Comparison of ENCODE assay signal across 19 mouse cellular contexts in the genomic region with DNA sequence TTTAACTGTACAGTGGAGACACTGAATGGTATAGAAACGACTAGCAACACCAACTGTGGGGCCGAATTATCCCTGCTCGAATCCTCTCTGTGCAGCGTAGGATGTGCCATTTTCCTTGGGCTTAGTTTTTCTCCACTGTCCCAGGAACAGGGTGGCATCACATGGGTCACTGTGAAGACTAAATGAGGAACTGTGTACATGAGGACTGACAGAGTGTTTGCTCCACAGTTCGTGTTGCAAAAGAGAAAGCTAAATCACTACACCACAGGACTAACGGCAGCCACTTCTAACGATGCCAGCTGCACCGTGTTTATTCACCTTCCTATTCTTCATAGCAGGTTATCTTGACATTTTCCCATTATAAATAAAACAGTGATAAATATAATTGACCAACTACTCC.
"Had no signal": no experiment of that assay in that cellular context is flagged by ENCODE, and none has a peak within 500 bp of the region (broad histone marks: within the 10 kb centered on the region; RNA-seq: fewer than 3 reads in every experiment).

No protein-coding gene starts in this region.

- H3K27me3 ChIP-seq: liver, embryonic 15.5 days; lung, embryonic 15.5 days; megakaryocyte, embryonic 14.5 days; midbrain, embryonic 13.5 days; midbrain, embryonic 15.5 days; neural tube, embryonic 12.5 days had no signal

- H3K9me3 ChIP-seq: liver, embryonic 15.5 days; lung, embryonic 15.5 days; midbrain, embryonic 13.5 days; midbrain, embryonic 15.5 days; neural tube, embryonic 12.5 days had no signal

- H3K9ac ChIP-seq: liver, embryonic 15.5 days; liver, postnatal 0 days; lung, embryonic 15.5 days; midbrain, embryonic 13.5 days; midbrain, embryonic 15.5 days; neural tube, embryonic 12.5 days had no signal

- H3K4me1 ChIP-seq: liver, embryonic 15.5 days; megakaryocyte, embryonic 14.5 days; midbrain, embryonic 15.5 days; neural tube, embryonic 12.5 days had no signal

- DNase-seq: liver, postnatal 0 days; lung, adult 2 months; lung, postnatal 14 days; lung, postnatal 36 days; right cerebral cortex, postnatal 14 days; right cerebral cortex, postnatal 4 days; spleen, adult 18-20 months; thymus, adult 2 months; thymus, postnatal 25 days; thymus, postnatal 4 days had no signal

- H3K4me3 ChIP-seq: liver, embryonic 15.5 days; lung, embryonic 15.5 days; megakaryocyte, embryonic 14.5 days; midbrain, embryonic 13.5 days; midbrain, embryonic 15.5 days; neural tube, embryonic 12.5 days had no signal

- ATAC-seq: liver, postnatal 0 days; lung, postnatal 0 days; midbrain, embryonic 13.5 days; midbrain, embryonic 15.5 days had no signal

- H3K27ac ChIP-seq: liver, embryonic 15.5 days; lung, embryonic 15.5 days; macrophage; midbrain, embryonic 13.5 days; midbrain, embryonic 15.5 days; neural tube, embryonic 12.5 days had no signal

- H3K36me3 ChIP-seq: liver, embryonic 15.5 days; lung, embryonic 15.5 days; midbrain, embryonic 13.5 days; midbrain, embryonic 15.5 days; neural tube, embryonic 12.5 days had no signal

- H3K4me2 ChIP-seq: liver, embryonic 15.5 days; lung, embryonic 15.5 days; midbrain, embryonic 11.5 days; midbrain, embryonic 13.5 days; midbrain, embryonic 15.5 days; neural tube, embryonic 12.5 days had no signal
